In the genomic region with DNA sequence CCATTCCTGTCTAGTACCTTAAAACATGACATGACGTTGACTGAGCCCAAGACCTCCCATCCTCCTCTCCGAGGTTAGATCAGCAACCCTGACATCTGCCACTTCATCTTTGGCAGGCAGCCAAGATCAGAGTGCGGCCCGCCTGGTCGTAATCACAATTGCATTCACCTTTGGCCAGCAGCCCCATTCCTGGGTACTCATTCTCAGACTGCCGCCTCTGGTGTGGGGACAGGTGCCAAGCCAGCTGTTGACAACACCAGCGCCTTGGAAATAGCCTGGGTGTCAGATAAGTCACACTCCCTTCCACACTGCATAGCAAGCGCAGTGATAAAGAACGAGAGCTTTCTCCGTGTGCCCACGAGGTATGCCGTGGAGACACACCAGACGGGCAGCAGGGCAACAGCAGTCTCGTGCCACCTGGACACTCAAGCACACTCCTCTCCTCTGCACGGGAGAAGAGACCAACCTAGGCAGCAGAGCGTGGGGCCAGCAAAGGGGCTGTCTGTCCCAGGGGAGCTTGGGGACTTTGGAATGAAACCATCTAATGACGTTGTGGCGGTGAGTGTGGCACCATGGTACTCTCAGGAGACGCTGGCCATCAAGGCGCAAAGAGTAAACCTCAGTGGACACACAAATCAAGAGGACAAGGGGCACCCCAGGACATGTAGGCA, we compare ENCODE assay signal across 10 mouse cellular contexts. TPM values are rescaled to one million over a fixed set of nuclear protein-coding genes. Genes with fewer than 3 reads are reported as not detected.
DNase-seq lines count a peak whose midpoint lies in the region; ATAC-seq lines count a peak whose summit lies in the region.
"Had no signal": no experiment of that assay in that cellular context is flagged by ENCODE, and none has a peak within 500 bp of the region (broad histone marks: within the 10 kb centered on the region; RNA-seq: fewer than 3 reads in every experiment).

No protein-coding gene starts in this region.

- no peak overlapping the region for H3K9ac ChIP-seq in kidney, embryonic 16.5 days (replicated peaks; ENCODE audit: low read length)
- no peak overlapping the region for H3K9ac ChIP-seq in stomach, embryonic 15.5 days
- H3K9ac ChIP-seq: embryonic facial prominence, embryonic 15.5 days; neural tube, embryonic 12.5 days had no signal

- 65% methylated on average over 20 of the region's 20 CpGs for WGBS in kidney, embryonic 16.5 days
- 66% methylated on average over 20 of the region's 20 CpGs for WGBS in stomach, embryonic 15.5 days

- H3K4me3 ChIP-seq in kidney, embryonic 16.5 days (ENCODE audit: low read length) = no peak overlapping the region
- H3K4me3 ChIP-seq in stomach, embryonic 15.5 days (replicated peaks) = no peak overlapping the region
- H3K4me3 ChIP-seq: embryonic facial prominence, embryonic 15.5 days; neural tube, embryonic 12.5 days had no signal

- H3K27me3 ChIP-seq in kidney, embryonic 16.5 days (ENCODE audit: insufficient read depth, low read length) = peaks cover 7% of the 10 kb centered on the region; the same call in 1 of the 2 replicates
- no peaks in the 10 kb centered on the region; the same call in 1 of the 2 replicates for H3K27me3 ChIP-seq in stomach, embryonic 15.5 days (replicated peaks)

- ATAC-seq in kidney, embryonic 16.5 days (ENCODE audit: low FRiP score, low TSS enrichment) = no peak
- ATAC-seq in stomach, embryonic 15.5 days (ENCODE audit: insufficient read depth, low FRiP score, low read depth) = peak; percentile 3; the same call in 1 of the 2 replicates

- no peaks in the 10 kb centered on the region for H3K36me3 ChIP-seq in kidney, embryonic 16.5 days (ENCODE audit: insufficient read depth, low read length)
- no peaks in the 10 kb centered on the region for H3K36me3 ChIP-seq in stomach, embryonic 15.5 days
- H3K36me3 ChIP-seq: embryonic facial prominence, embryonic 15.5 days; neural tube, embryonic 12.5 days had no signal

- H3K27ac ChIP-seq in kidney, embryonic 16.5 days (ENCODE audit: low read length) = peak overlapping the region; percentile 57; the same call in 1 of the 2 replicates
- H3K27ac ChIP-seq in stomach, embryonic 15.5 days = no peak overlapping the region
- H3K27ac ChIP-seq: embryonic facial prominence, embryonic 15.5 days; neural tube, embryonic 12.5 days had no signal

- H3K9me3 ChIP-seq in kidney, embryonic 16.5 days (ENCODE audit: low read length) = no peaks in the 10 kb centered on the region
- H3K9me3 ChIP-seq in stomach, embryonic 15.5 days = no peaks in the 10 kb centered on the region
- H3K9me3 ChIP-seq: embryonic facial prominence, embryonic 15.5 days; neural tube, embryonic 12.5 days had no signal

- DNase-seq in adrenal gland, adult (ENCODE audit: inconsistent age in 2 of 2, low spot score in 1 of 2) = peak; percentile 81 to 90
- DNase-seq in adrenal gland, postnatal 4 days (ENCODE audit: low spot score in 2 of 2) = no peak
- peak; percentile 34 for DNase-seq in retina, postnatal 1 day
- DNase-seq in retina, embryonic 14.5 days (ENCODE audit: low spot score) = no peak
- DNase-seq in spleen, postnatal 4 days (ENCODE audit: low spot score in 2 of 2) = no peak
- no peak for DNase-seq in spleen, postnatal 36 days (ENCODE audit: low spot score in 2 of 2)

- peaks cover 53% of the 10 kb centered on the region for H3K4me1 ChIP-seq in kidney, embryonic 16.5 days (ENCODE audit: insufficient read depth, low read length)
- peaks cover 25% of the 10 kb centered on the region for H3K4me1 ChIP-seq in stomach, embryonic 15.5 days
- H3K4me1 ChIP-seq: neural tube, embryonic 12.5 days had no signal

- no peak overlapping the region for H3K4me2 ChIP-seq in kidney, embryonic 16.5 days (replicated peaks; ENCODE audit: low read depth, low read length)
- no peak overlapping the region for H3K4me2 ChIP-seq in stomach, embryonic 15.5 days
- H3K4me2 ChIP-seq: embryonic facial prominence, embryonic 15.5 days; neural tube, embryonic 12.5 days had no signal

RNA-seq across cellular contexts. Expression of gene Sh3tc1, which starts 2.4 kb away (rescaled TPM):
- 10 to 100 TPM; 12.6 to 21.4 TPM for total RNA-seq in adrenal gland, postnatal 4 days (2021)
- polyA plus RNA-seq in kidney, embryonic 16.5 days (2015; fragmentation: Nextera tagmentation; extraction: Ambion mirVana) = 25.2 and 27.6 TPM in 2 replicates
- polyA plus RNA-seq in stomach, embryonic 15.5 days (2015; fragmentation: Nextera tagmentation; extraction: Ambion mirVana) = 6.5 and 7.4 TPM in 2 replicates

RNA-seq across cellular contexts. Expression of gene Ablim2, which starts 20.3 kb away (rescaled TPM):
- 1 to 10 TPM; 6.0 to 7.3 TPM for total RNA-seq in adrenal gland, postnatal 4 days (2021)
- 2.8 and 3.0 TPM in 2 replicates for polyA plus RNA-seq in kidney, embryonic 16.5 days (2015; fragmentation: Nextera tagmentation; extraction: Ambion mirVana)
- 2.8 and 3.4 TPM in 2 replicates for polyA plus RNA-seq in stomach, embryonic 15.5 days (2015; fragmentation: Nextera tagmentation; extraction: Ambion mirVana)

RNA-seq across cellular contexts. Expression of gene Htra3, which starts 57.8 kb away (rescaled TPM):
- total RNA-seq in adrenal gland, postnatal 4 days (2021) = 10 to 100 TPM; 39.0 to 45.2 TPM
- 16.9 and 18.4 TPM in 2 replicates for polyA plus RNA-seq in kidney, embryonic 16.5 days (2015; fragmentation: Nextera tagmentation; extraction: Ambion mirVana)
- 54.7 and 54.9 TPM in 2 replicates for polyA plus RNA-seq in stomach, embryonic 15.5 days (2015; fragmentation: Nextera tagmentation; extraction: Ambion mirVana)

Comparison
In these comparisons a context has a peak if more than half of its experiments do, and no peak if none do; other contexts are left out.
1. DNase-seq: peak in adrenal gland, adult (2 of 2) and retina, postnatal 1 day (single experiment); none in adrenal gland, postnatal 4 days (0 of 2), retina, embryonic 14.5 days (single experiment), spleen, postnatal 4 days (0 of 2) and spleen, postnatal 36 days (0 of 2).